Comparison of ENCODE assay signal across 21 mouse cellular contexts in the genomic region with DNA sequence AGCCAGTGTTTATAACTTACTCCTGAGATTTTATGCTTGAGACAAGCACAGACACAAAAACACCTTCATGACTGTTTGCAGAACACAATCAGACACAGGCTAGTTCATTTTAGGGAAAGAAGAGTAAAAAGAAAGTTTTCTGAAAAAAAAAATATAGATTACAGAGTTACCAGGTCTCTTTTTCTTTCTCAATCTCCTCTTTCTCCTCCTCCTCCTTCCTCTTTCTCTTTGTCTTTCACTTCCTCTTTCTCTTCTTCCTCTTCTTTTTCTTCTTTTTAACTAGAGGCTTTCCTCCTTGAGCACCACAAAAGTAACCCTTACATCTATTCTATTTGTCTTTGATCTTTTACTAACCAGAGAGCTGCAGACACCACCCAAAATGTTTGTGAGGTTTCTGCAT. TPM values are rescaled to one million over a fixed set of nuclear protein-coding genes. Genes with fewer than 3 reads are reported as not detected.
DNase-seq lines count a peak whose midpoint lies in the region; ATAC-seq and TF ChIP-seq lines count a peak whose summit lies in the region.
"Had no signal": no experiment of that assay in that cellular context is flagged by ENCODE, and none has a peak within 500 bp of the region (broad histone marks: within the 10 kb centered on the region; RNA-seq: fewer than 3 reads in every experiment).

No protein-coding gene starts in this region.

- DNase-seq in spleen, adult 2 months (ENCODE audit: low read depth in 1 of 2, low spot score in 2 of 2) = no peak
- DNase-seq in spleen, postnatal 4 days (ENCODE audit: low spot score in 2 of 2) = no peak
- peak; percentile 28 for DNase-seq in naive thymus-derived CD4-positive, alpha-beta T cell, adult 2 months (ENCODE audit: low read depth)
- DNase-seq in urinary bladder, postnatal 25 days (ENCODE audit: low spot score) = no peak
- DNase-seq in cerebellum, postnatal 4 days (ENCODE audit: low spot score in 2 of 2) = no peak
- DNase-seq in limb, embryonic 10.5 days (ENCODE audit: low spot score) = no peak
- DNase-seq: adrenal gland, adult 8-10 months; cerebellum, adult 11-12 months; cerebellum, adult 9-10 months; cerebellum, postnatal 25 days; gastrocnemius, adult 2 months; gastrocnemius, postnatal 25 days; heart, postnatal 4 days had no signal

- H3K36me3 ChIP-seq in spleen, adult 2 months (ENCODE audit: control insufficient read depth, insufficient read depth, low read length) = no peaks in the 10 kb centered on the region
- H3K36me3 ChIP-seq in limb, embryonic 10.5 days = no peaks in the 10 kb centered on the region
- H3K36me3 ChIP-seq: embryonic facial prominence, embryonic 10.5 days; heart, embryonic 13.5 days; hindbrain, embryonic 13.5 days had no signal

- ATAC-seq in granulocyte monocyte progenitor cell, adult 5-6 weeks (replicated peaks; ENCODE audit: poor library complexity, severe bottlenecking) = peak; percentile 86
- ATAC-seq: forebrain, embryonic 14.5 days; hindbrain, postnatal 0 days had no signal

- peak overlapping the region; percentile 68; the same call in 1 of the 2 replicates for H3K27ac ChIP-seq in spleen, adult 2 months (ENCODE audit: insufficient read depth, low read length)
- H3K27ac ChIP-seq in limb, embryonic 10.5 days = no peak overlapping the region
- H3K27ac ChIP-seq: embryonic facial prominence, embryonic 10.5 days; gastrocnemius, adult 2 months; heart, embryonic 13.5 days; hindbrain, embryonic 13.5 days; hindbrain, postnatal 0 days had no signal

- peaks cover 17% of the 10 kb centered on the region; the same call in 1 of the 2 replicates for H3K4me1 ChIP-seq in spleen, adult 2 months (ENCODE audit: control insufficient read depth, insufficient read depth, insufficient read length)
- no peaks in the 10 kb centered on the region for H3K4me1 ChIP-seq in limb, embryonic 10.5 days
- H3K4me1 ChIP-seq: embryonic facial prominence, embryonic 10.5 days; heart, embryonic 13.5 days; hindbrain, embryonic 13.5 days had no signal

- no peaks in the 10 kb centered on the region for H3K27me3 ChIP-seq in spleen, adult 2 months (ENCODE audit: control insufficient read depth, insufficient read depth, low read length)
- H3K27me3 ChIP-seq in limb, embryonic 10.5 days (ENCODE audit: low read depth, poor library complexity, severe bottlenecking) = no peaks in the 10 kb centered on the region
- H3K27me3 ChIP-seq: heart, embryonic 13.5 days; hindbrain, embryonic 13.5 days had no signal

- no peak for TF ChIP-seq POLR2A in spleen, adult 2 months (IDR thresholded peaks at IDR 0.05; ENCODE audit: low read depth, low read length)

- peak overlapping the region; percentile 36; the same call in 1 of the 2 replicates for H3K4me3 ChIP-seq in spleen, adult 2 months (ENCODE audit: extremely low read depth, insufficient read depth, insufficient read length)
- no peak overlapping the region for H3K4me3 ChIP-seq in limb, embryonic 10.5 days
- H3K4me3 ChIP-seq: embryonic facial prominence, embryonic 10.5 days; gastrocnemius, adult 2 months; heart, embryonic 13.5 days; hindbrain, embryonic 13.5 days had no signal

- H3K9me3 ChIP-seq in limb, embryonic 10.5 days (replicated peaks) = no peaks in the 10 kb centered on the region
- H3K9me3 ChIP-seq: embryonic facial prominence, embryonic 10.5 days; heart, embryonic 13.5 days; hindbrain, embryonic 13.5 days had no signal

- no peak for TF ChIP-seq CTCF in spleen, adult 2 months (IDR thresholded peaks at IDR 0.05; ENCODE audit: extremely low read depth, insufficient read depth, insufficient read length, insufficient replicate concordance)

RNA-seq across cellular contexts. Expression of a gene that starts 18.7 kb away (rescaled TPM):
- 4.9 and 6.4 TPM in 2 replicates for polyA plus RNA-seq in spleen, adult 2 months (2012; rRNA removed)
- 156 and 158 TPM in 2 replicates for total RNA-seq in granulocyte monocyte progenitor cell, adult 5-6 weeks (2014; fragmentation: Nextera tagmentation)
- total RNA-seq in granulocyte monocyte progenitor cell, adult 5-6 weeks (2017) = 230 and 279 TPM in 2 replicates
- 11.5 and 15.4 TPM in 2 replicates for polyA plus RNA-seq in limb, embryonic 10.5 days (2016; fragmentation: Nextera tagmentation; extraction: Ambion mirVana)

RNA-seq across cellular contexts. Expression of a gene that starts 35.6 kb away (rescaled TPM):
- not detected in 2 replicates for polyA plus RNA-seq in spleen, adult 2 months (2012; rRNA removed)
- not detected in 2 replicates for total RNA-seq in granulocyte monocyte progenitor cell, adult 5-6 weeks (2014; fragmentation: Nextera tagmentation)
- total RNA-seq in granulocyte monocyte progenitor cell, adult 5-6 weeks (2017) = not detected in 2 replicates
- not detected in 2 replicates for polyA plus RNA-seq in limb, embryonic 10.5 days (2016; fragmentation: Nextera tagmentation; extraction: Ambion mirVana)
- total RNA-seq: gastrocnemius, adult 2 months; gastrocnemius, postnatal 25 days; heart, postnatal 4 days; hindbrain, postnatal 0 days had no signal
- polyA plus RNA-seq: C2C12; embryonic facial prominence, embryonic 10.5 days; forebrain, embryonic 14.5 days; heart, postnatal 0 days had no signal
